Mouse (Mus musculus): ENCODE measurements around the gene Bnipl. TPM values are rescaled to one million over a fixed set of nuclear protein-coding genes. Genes with fewer than 3 reads are reported as not detected.

Bnipl gene
- total RNA-seq, 1 experiment from 2014 or later = not detected

Other genes starting within 250 kb of the Bnipl start
- gene Zfp687, start 235.7 kb downstream of the Bnipl start, total RNA-seq (2017) = 22.7 and 34.4 TPM in 2 replicates
- 163 and 195 TPM in 2 replicates for gene Psmd4, start 208.6 kb downstream of the Bnipl start, total RNA-seq (2017)
- gene Pip5k1a, start 144.3 kb downstream of the Bnipl start, total RNA-seq (2017) = 26.8 and 30.8 TPM in 2 replicates
- gene Vps72, start 140.2 kb downstream of the Bnipl start, total RNA-seq (2017) = 63.9 and 79.4 TPM in 2 replicates
- 0.49 and 1.7 TPM in 2 replicates for gene Tmod4, start 126.7 kb downstream of the Bnipl start, total RNA-seq (2017)
- 111 and 146 TPM in 2 replicates for gene Scnm1, start 117.2 kb downstream of the Bnipl start, total RNA-seq (2017)
- gene Lysmd1, start 117.1 kb downstream of the Bnipl start, total RNA-seq (2017) = 11.4 and 12.3 TPM in 2 replicates
- 120 and 124 TPM in 2 replicates for gene Tnfaip8l2, start 108.8 kb downstream of the Bnipl start, total RNA-seq (2017)
- 0.49 TPM in 1 of 2 replicates, not detected in the other for gene Sema6c, start 90.7 kb downstream of the Bnipl start, total RNA-seq (2017)
- gene Gabpb2, start 33.3 kb downstream of the Bnipl start, total RNA-seq (2017) = 120 and 122 TPM in 2 replicates
- gene Cdc42se1, start 22.5 kb downstream of the Bnipl start, total RNA-seq (2017) = 303 and 323 TPM in 2 replicates
- 14.1 and 16.3 TPM in 2 replicates for gene Mllt11, start 19.0 kb downstream of the Bnipl start, total RNA-seq (2017)
- not detected in 2 replicates for gene Gm128, start 9.6 kb downstream of the Bnipl start, total RNA-seq (2017)
- 107 and 116 TPM in 2 replicates for gene Mindy1, start 30.2 kb upstream of the Bnipl start, total RNA-seq (2017)
- 12.0 and 13.3 TPM in 2 replicates for gene Prune1, start 30.9 kb upstream of the Bnipl start, total RNA-seq (2017)
- 1.5 and 2.3 TPM in 2 replicates for gene Anxa9, start 56.0 kb upstream of the Bnipl start, total RNA-seq (2017)
- gene Cers2, start 63.6 kb upstream of the Bnipl start, total RNA-seq (2017) = 162 and 168 TPM in 2 replicates
- gene Setdb1, start 106.0 kb upstream of the Bnipl start, total RNA-seq (2017) = 30.6 and 39.3 TPM in 2 replicates
- not detected in 2 replicates for gene 4930558C23Rik, start 151.6 kb upstream of the Bnipl start, total RNA-seq (2017)
- 60.4 and 67.5 TPM in 2 replicates for gene Arnt, start 183.2 kb upstream of the Bnipl start, total RNA-seq (2017)
- 1.7 and 2.8 TPM in 2 replicates for gene Ctsk, start 248.1 kb upstream of the Bnipl start, total RNA-seq (2017)